Mouse (Mus musculus): ENCODE measurements around the gene Uchl1.

DNA sequence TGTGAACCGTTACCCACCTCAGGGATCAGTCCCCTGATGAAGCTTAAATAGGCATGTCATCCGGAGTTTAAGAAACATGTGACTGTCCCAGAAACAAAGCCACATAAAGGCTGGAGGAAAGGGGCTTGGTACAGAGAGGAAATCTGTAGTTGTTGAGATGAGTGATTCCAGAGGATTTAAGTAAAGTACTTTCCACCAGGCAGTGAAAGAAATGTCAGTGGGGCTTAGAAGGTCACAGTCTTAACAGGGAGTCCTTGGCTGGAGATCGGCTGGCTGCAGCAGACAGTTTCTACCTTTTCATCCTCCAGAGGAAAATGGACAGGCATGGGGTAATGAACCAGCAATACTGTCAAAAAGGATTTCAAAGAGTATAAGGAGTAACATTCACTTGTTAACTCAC, 42.5 kb downstream of the Uchl1 start:
- no peak for TF ChIP-seq POLR2AphosphoS5 (IDR thresholded peaks at IDR 0.05; ENCODE audit: insufficient replicate concordance, low read depth, low read length)
- no peak for TF ChIP-seq CTCF (IDR thresholded peaks at IDR 0.05; ENCODE audit: low read depth, low read length)
- TF ChIP-seq TAL1 (conservative IDR thresholded peaks at IDR 0.05; ENCODE audit: low read depth, low read length): no peak
